Mouse (Mus musculus) erythroid progenitor cell, adult 5-6 weeks (primary cell): ENCODE measurements at regions not wholly inside any gene's neighbourhood (a gene's known extent, or its start where the extent isn't known, plus 50 kb on each side); places are given as distances from the start of the nearest gene placed in this dataset.

Experiments used
- ATAC-seq: replicated peaks from 2 replicates; pipeline ENCODE4 v1.8.0; 2016; ENCODE audit warnings: moderate number of reproducible peaks, mild to moderate bottlenecking, moderate TSS enrichment, inconsistent platforms; ENCODE audit not compliant: poor library complexity, low FRiP score, severe bottlenecking

DNA sequence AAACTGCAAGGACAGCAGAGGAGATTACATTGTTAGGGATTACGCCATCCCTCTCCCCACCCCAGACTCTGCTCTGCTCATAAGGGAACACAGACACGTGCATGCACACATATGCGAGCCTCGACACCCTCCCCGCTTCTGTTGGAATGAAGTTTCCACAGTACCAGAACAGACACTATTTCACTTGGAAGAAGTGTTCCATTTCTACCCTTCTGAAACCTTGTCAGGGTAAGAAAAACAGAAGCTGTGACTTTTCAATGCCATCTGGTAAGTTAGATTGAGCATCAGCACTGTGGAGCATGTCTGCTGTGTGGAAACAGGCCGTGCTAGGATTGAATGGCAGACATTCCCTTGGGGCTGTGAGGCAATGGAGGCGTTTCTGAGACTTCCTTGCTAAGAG lies 382.0 kb downstream of the Sec16b start:
- ATAC-seq, result no peak

- no peak for ATAC-seq
Observed at GRCm38 (mm10) chr1:157906168-157906567, 399.6 kb downstream of the Sec16b start.

DNA sequence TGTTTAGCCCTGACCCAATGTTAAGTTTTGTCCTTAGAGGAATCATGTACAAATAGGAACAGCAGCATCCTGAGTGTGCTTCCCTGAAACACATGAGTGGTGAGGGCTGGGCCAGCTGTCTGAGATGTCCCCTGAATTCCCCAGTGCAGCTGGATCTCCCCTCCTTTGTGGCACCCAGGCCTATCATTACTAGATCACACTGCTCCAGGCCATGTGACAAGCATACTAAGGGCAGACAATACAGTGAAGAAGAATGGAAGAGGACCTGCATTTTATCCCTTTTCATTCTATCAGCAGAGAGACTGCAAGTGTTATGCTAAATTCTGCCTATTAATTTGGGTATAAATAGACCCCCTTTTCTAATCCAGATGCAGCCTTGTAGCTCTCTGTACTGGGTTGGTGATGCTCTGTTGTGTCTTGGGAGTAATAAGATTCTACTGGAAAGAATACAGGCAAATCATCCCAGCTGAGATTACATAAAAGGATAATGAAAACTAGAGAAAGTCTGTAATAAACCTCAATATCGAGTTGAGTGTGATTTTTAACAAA lies 418.3 kb downstream of the Brinp2 start:
- no peak for ATAC-seq

GRCm38 (mm10) chr1:157939516-157939915 lies 416.6 kb downstream of the Brinp2 start:
- ATAC-seq, result no peak

- ATAC-seq, result no peak
Observed at GRCm38 (mm10) chr1:157940331-157940758, 415.8 kb downstream of the Brinp2 start.

- ATAC-seq, result no peak
Observed at GRCm38 (mm10) chr1:157957506-157957905, 398.6 kb downstream of the Brinp2 start.

DNA sequence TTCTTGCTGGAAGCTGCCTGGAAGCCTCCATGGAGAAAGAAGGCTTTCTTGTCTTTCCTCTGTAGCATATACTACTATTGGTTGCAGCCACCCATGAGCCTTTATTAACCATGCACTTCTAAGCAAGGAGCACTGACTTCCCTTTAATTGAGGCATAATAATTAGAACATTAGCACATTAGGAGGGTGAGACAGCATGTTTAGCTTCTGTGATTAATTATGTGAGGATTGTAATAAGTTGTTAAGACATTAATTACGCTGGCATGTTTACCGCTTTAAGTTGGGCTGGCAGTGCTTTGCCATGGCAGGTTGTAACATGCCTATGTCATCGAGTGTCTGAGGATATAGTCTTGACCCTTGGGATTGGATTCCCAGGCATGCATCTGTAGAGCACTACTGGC lies 391.7 kb downstream of the Brinp2 start:
- ATAC-seq, result no peak

GRCm38 (mm10) chr1:157969635-157970111 lies 386.5 kb downstream of the Brinp2 start:
- no peak for ATAC-seq

DNA sequence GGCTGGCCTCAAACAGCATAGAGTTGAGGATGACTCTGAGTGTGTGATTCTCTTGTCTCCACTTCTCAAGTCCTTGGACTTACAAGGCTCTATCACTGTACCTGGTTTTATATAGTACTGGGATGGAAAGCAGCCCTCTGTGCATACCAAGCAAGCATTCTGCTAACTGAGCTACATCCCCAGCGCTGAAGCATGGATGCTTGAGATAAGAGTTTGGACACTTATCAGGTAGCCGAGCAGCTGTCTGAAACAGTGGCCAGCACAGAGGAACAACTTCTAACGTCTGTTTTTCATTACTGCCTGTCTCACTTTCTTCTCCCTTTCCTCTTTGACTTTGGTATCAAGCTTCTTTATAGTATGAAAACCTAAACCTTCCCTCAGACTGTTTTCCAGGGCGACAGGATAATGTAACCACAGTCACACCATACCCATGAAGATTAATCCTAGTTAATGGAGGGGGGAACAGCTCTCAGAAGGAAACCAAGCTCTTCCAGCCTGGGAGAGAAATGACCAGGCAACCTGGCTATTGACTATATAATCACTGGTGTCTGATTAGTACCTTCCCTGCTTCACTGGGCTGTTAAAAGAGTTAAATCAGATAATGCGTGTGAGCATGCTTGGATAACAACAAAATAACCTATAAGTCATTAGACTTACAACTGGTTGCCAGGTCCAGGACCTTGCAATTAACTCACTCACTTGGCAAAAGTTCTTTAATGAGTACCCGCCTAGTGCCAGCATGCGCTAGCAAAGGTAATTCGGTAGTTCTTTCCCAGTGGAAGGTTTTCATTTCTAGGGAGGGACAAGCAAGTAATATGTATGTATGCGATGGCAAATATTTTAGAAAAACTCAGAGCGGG lies 382.5 kb downstream of the Brinp2 start:
- ATAC-seq, result peak; percentile 39; the same call in 1 of the 2 replicates

- ATAC-seq, result no peak
Observed at GRCm38 (mm10) chr1:157974656-157975055, 381.5 kb downstream of the Brinp2 start.

DNA sequence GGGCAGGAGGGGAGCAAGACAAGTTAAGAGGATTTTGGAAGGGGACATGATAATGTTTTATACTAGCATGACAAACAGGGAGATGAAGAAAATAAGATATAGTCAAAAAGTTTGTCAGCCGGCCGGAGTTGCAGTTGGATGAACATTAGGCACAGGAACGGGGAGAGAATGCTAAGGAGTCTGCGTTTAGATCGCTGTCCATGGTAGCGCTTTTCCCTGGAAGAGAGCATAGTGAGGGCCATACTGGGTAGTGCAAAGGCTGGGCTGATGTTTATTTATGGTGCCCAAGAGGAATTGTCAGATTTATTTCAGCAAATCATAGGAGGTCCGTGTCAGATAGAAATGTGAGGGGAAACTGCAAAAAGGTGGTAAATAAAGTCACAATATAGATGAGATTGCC lies 337.0 kb downstream of the Brinp2 start:
- ATAC-seq, result no peak

GRCm38 (mm10) chr1:158039756-158040155 lies 316.4 kb downstream of the Brinp2 start:
- no peak for ATAC-seq

DNA sequence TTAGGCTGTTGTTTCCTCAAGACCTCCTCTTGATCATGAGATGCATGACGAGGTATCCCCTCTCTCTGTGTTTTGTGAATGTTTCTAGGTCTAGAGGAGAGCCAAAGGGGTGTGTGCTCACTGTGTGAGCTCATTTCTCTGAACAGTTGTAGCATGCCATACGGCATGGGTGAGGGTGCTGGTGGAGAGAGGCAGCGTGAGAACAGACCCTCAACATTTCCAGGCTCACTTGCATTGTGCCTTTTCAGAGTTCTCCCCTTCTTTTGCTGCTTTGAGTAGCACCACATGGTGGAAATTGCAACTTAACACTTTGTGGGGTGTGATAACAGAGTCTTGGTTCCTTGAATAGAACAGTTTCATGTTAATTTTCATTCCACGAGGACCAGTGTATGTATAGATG lies 315.8 kb downstream of the Brinp2 start:
- ATAC-seq, result no peak

DNA sequence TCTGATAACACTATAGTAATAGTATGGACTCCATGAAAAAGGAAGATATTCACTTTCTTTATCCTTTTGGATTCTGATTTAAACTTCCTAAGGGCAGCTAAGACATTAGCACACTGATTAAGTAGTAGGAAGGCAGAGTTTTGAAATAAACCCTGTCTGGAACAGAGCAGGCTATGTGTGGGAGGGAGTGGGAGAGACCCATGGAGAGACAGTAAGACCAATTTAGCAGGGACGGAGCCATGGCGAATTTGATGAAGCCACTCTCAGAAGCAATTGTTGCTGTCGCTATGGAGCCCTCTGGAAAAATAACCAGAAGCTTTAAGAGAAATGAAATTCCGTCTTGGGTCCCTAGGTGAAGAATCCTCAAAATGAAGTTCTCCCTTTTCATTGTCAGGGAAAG lies 303.5 kb downstream of the Brinp2 start:
- ATAC-seq, result no peak

DNA sequence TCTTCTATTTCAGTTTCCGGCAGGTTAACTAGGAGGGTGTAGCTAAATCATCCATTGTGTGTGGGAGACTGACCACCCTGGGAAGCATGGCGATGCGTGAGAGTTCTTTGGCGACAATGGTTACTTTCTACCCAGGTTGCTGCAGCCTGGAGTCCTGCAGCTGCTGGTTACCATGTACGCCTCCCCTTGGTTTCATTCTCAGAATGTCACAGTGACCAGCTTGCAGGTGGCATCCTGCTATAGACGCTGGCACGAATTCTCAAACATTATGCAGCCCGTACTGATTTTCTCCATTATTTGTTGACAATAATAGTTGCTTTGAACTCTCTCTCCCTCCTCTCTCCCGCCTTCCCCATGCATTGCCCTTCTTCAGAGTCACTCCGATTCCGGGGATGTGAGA lies 301.2 kb downstream of the Brinp2 start:
- ATAC-seq, result no peak

GRCm38 (mm10) chr1:158056994-158057630 lies 299.0 kb downstream of the Brinp2 start:
- no peak for ATAC-seq

DNA sequence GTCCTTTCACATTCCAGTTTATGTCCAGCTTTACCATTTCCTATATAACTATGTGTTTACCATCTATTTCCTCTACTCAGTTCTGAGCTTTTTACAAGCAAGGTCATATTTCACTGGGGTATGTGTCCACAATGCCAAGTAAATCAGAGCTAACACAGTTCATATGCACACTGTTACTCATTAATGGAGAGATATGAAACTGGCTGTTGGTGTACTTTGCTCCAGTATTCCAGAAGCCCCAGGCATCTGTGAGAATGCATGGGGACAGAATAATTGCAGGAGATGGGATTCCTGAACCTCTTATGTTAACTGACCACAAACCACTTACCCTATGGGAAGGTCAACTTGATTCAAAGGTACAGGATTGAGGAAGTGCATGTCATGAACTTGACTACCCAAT lies 298.3 kb downstream of the Brinp2 start:
- no peak for ATAC-seq

GRCm38 (mm10) chr1:158061995-158062394 lies 294.1 kb downstream of the Brinp2 start:
- ATAC-seq, result no peak

- no peak for ATAC-seq
Observed at GRCm38 (mm10) chr1:158082181-158082580, 273.9 kb downstream of the Brinp2 start.

DNA sequence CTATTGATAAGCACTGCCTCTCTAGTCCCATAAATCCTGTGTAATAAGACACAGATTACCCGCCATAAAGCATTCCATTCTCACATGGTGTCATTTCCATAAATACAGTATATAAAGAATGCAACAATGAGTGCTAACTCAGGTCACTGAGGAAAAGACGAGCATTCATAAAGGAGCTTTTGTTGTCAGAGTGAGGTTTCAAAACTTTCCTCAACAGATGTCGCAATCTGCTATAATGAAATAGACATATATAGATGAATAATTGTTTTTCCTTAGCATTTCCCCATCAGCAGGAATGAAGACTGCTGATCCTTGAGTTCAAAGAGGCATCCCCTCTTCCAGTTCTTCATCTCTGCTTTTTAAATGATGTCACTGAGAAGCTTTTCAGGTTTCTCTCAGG lies 270.3 kb downstream of the Brinp2 start:
- ATAC-seq, result no peak

- no peak for ATAC-seq
Observed at GRCm38 (mm10) chr1:158097500-158097899, 258.6 kb downstream of the Brinp2 start.
